Mouse (Mus musculus) layer of hippocampus, postnatal 10 days (tissue): ENCODE results near the gene Nos3. TPM values are rescaled to one million over a fixed set of nuclear protein-coding genes. Genes with fewer than 3 reads are reported as not detected.
"Not testable (repeated sequence)": the region's sequence is repeated elsewhere in the genome, so short reads cannot be mapped to it uniquely, and the experiment has no call there.

ENCODE experiments used
- DNase-seq, 2 experiments: peaks; one replicate each; pipeline ENCODE4 v3.0.0; 2021; ENCODE audit warnings: low spot score in 2 of 2
- total RNA-seq, 2 experiments: library from RNA; stranded (reverse); gene quantifications; 2 replicates each; pipeline ENCODE4 v1.2.3; 2021

Nos3 gene
- total RNA-seq, 2 experiments from 2014 or later = 10.1 to 11.8 TPM

GRCm38 (mm10) chr5:24394165-24394894, 29.7 kb downstream of the Nos3 start:
- DNase-seq = peak; percentile 94 to 95

- DNase-seq = not testable (repeated sequence)
Observed at GRCm38 (mm10) chr5:24396254-24396653, 31.6 kb downstream of the Nos3 start.

- no peak for DNase-seq
Observed at GRCm38 (mm10) chr5:24399686-24400085, 35.1 kb downstream of the Nos3 start.

DNA sequence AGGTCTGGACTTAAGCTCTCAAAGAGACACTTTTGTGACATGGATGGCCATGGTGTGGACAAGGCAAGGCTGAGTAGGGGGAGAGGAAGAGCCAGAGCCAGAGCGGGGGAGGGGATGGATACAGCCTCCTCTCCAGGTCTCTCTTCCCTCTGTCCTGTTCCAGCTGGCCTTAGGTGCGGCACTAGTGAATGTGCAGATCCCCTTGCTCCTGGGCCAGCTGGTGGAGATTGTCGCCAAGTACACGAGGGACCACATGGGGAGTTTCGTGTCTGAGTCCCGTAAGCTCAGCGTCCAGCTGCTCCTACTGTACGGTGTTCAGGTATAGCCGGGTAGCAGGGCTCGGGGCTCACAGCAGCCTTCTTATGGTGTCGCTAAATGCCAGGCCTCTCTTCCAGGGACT, 35.8 kb downstream of the Nos3 start:
- DNase-seq = no peak

DNA sequence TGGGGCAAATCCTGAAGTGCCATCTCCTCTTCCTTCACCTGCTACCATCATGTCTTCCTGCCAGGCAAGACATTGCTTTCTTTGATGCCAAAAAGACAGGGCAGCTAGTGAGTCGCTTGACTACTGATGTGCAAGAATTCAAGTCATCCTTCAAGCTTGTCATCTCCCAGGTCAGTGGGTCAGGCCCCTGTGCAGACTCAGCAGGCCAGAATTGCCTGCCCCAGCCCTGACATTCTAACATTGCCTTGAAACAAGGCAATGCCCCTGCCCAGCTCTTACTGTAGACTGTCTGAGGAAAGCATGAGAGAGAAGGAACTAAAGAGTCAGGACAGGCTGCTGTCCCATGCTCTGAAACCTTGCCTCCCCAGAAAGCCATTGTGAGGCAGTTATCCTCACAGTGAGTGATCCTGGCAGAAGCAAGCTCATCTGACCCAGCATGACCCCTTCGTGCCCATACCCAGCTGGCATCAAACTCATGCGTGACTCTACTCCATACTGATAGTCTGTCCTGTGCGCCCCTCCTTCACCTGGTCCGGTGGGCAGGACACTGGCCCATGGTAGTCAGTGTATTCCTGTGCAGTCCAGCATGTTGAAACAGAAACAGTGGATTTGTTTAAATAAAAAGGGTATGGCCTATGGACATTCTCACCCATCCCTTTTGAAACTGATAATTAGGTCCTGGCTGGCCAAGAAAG, 36.4 kb downstream of the Nos3 start:
- no peak for DNase-seq

GRCm38 (mm10) chr5:24401969-24402368, 37.4 kb downstream of the Nos3 start:
- DNase-seq = no peak

GRCm38 (mm10) chr5:24404594-24405360, 40.2 kb downstream of the Nos3 start:
- DNase-seq = no peak

- no peak for DNase-seq
Observed at GRCm38 (mm10) chr5:24405389-24405876, 40.8 kb downstream of the Nos3 start.

GRCm38 (mm10) chr5:24408651-24409050, 44.0 kb downstream of the Nos3 start:
- no peak for DNase-seq

DNA sequence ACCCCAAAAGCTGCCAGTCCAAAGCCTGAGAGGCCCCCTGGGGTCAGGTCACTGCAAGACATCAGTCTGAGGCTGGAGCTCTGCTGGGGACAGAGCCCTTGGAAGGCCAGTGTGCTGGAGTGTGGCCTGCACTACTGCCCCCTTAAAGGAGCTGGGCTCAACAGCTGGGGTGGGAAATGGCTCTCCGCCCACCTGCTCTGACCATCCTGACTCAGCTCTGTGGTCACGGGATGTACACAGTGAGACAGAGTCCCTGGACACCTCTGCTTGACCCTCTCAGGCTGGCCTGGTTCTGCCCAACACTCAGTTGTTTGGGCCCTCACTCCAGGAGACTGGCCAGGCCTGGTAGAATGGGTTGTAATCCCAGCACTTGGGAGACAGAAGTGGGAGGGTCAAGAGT, 44.9 kb downstream of the Nos3 start:
- no peak for DNase-seq

- no peak for DNase-seq
Observed at GRCm38 (mm10) chr5:24412063-24412462, 47.5 kb downstream of the Nos3 start.

- DNase-seq = no peak
Observed at GRCm38 (mm10) chr5:24413042-24413693, 48.6 kb downstream of the Nos3 start, which contains the start of gene Asic3. Gene Asic3 (plus strand): TSS chr5:24413392.

GRCm38 (mm10) chr5:24413938-24414337, 49.3 kb downstream of the Nos3 start:
- no peak for DNase-seq

- DNase-seq = peak; percentile 74 to 77
Observed at GRCm38 (mm10) chr5:24416222-24416736, 51.7 kb downstream of the Nos3 start.

GRCm38 (mm10) chr5:24417587-24417986, 53.0 kb downstream of the Nos3 start:
- DNase-seq = no peak

DNA sequence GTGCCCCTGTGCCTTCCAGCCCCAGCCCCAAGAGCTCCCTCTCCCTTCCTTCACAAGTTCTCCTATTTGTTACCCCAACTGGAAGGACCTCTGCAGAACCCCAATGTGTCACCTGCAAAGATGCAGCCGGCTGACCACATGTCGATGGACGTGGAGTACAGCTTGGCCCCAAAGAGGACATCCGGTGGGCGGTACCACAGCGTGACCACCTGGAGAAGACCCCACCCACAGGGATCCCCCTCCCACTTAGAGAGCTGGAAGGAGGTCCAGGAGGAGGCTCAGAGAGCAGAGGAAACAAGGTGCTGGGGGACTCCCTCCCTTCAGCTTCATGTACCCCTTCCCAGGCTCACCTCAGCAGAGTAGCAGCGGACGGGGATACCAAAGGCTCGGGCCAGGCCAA, 55.8 kb downstream of the Nos3 start:
- no peak for DNase-seq

DNA sequence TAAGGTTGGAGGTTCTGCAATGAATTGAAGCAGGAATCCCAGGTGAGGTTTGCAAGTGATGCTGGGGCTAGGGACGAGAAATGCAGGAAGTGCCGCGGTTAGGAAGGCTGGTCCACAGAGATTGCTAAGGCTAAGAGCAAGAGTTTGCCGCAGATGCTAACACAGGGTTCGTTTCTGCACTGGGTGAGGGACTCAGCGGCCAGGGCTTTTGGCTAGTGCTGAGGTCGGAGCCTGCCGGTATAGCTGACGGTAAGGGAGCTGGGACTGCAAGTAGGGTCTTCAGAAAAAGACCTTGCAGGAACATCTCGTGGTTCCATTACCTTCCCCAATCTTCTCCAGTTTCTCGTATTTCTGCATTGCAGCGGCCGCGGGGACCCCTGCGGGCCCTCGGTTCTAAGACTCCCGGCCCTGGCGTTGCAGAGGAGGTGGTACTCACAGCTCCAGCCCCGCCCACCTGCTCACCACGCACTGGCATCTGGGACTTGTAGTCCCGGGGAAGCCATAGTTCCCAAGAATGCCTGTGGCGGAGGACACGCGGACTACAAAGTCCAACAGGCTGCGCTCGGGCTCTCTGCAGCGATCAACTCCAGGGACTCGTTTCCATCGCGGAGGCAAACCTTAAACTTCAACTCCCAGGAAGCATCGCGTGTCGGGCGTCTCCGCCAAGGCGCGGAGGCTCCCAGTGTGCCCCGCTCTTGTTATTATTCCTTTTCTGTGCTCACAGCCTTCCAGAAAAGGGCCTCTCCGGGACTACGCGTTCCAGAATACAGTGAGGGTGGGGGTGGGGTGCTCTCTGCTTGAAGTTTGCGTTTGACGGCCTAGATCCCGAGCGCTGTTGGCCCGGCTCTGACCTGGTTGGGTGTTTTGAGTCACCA, 58.8 kb downstream of the Nos3 start, which contains the start of the genes Cdk5 and Slc4a2:
Gene Cdk5, minus strand, starts transcription at position 402 of the 875 bp plus-strand sequence.
Gene Slc4a2, plus strand, starts transcription at position 709 of the 875 bp plus-strand sequence.
- peak; percentile 97 for DNase-seq

DNA sequence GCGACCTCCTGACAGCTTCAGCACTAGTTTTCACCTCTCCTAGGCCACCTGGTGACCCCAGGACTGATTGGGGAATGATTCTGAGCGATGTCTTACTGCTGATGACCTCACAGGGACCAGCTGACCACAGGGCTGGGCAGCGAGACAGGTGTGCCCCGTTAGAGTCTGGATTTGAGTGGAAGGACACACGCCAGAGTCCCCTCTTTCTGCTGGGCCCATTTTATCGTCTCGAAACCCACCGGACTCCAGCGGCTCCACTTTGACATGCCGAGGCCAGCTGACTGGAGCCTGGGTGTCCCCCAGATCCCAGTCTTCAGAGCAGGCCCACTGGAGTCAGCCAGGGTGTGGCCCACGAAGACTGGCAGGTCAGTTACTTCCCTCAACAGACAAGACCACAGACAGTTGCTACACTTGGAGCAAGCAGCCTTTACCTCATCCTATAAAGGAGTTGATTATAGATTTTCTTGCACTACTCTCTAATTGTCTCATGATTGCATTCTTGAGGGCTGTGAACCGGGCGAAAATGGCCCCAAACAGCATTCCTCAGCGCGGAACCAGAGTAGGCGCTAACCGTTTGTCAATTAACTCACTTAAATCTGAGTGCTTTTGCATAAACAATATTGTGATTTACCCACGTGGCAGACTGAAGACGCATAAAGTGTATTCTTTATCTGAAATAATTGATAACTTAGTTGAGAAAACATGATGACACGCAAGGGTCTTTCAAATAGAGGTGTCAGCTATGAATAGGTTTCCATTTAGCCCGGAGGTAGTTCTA, 59.6 kb downstream of the Nos3 start:
- DNase-seq = no peak

- peak; percentile 72 to 80 for DNase-seq
Observed at GRCm38 (mm10) chr5:24424861-24425411, 60.3 kb downstream of the Nos3 start.
